Mouse (Mus musculus) CH12.LX (cell line): ENCODE results near the gene Lcat. TPM values are rescaled to one million over a fixed set of nuclear protein-coding genes. Genes with fewer than 3 reads are reported as not detected.
A peak's percentile ranks its signal among the peaks of the same experiment; 100 is the strongest.

Experiments
- DNase-seq: peaks from one replicate; pipeline ENCODE4 v3.0.0-alpha.2; 2013; ENCODE audit errors: extremely low read depth
- H3K27ac ChIP-seq: 2 replicates; pipeline ENCODE4 v1.5.1; 2012; ENCODE audit warnings: low read depth, mild to moderate bottlenecking, control low read depth, moderate library complexity; ENCODE audit not compliant: insufficient read depth
- H3K27me3 ChIP-seq: replicated peaks from 2 replicates; pipeline ENCODE3; 2012; ENCODE audit warnings: inconsistent platforms
- H3K36me3 ChIP-seq, 2 experiments: replicated peaks in 1 of 2; 2 replicates each; pipeline versions ENCODE3 to v1.6.1; 2012; ENCODE audit warnings: inconsistent platforms in 1 of 2, low read length in 1 of 2, mild to moderate bottlenecking in 1 of 2, mixed read lengths in 1 of 2, moderate library complexity in 1 of 2; ENCODE audit not compliant: control insufficient read depth in 1 of 2, insufficient read depth in 1 of 2
- H3K4me1 ChIP-seq, 2 experiments: 2 replicates each; pipeline ENCODE4 v1.6.1; 2012; ENCODE audit warnings: inconsistent platforms in 1 of 2, moderate library complexity in 1 of 2; ENCODE audit not compliant: insufficient read depth in 2 of 2, control insufficient read depth in 1 of 2
- H3K4me2 ChIP-seq: 2 replicates; pipeline ENCODE4 v1.6.1; 2012; ENCODE audit warnings: low read depth, mild to moderate bottlenecking, control low read depth; ENCODE audit not compliant: poor library complexity, insufficient read depth, severe bottlenecking
- H3K4me3 ChIP-seq, 3 experiments: fragments of 150-350 bp in 1 of 3; sonication (generic) in 1 of 3; replicated peaks in 1 of 3; 2 replicates each; pipeline versions ENCODE3 to v1.5.1; 2011 to 2012; ENCODE audit warnings: low read depth in 2 of 3, low read length in 2 of 3, mild to moderate bottlenecking in 2 of 3, moderate library complexity in 2 of 3, control low read depth in 1 of 3, improper control_type of control experiment in 1 of 3, inconsistent platforms in 1 of 3, mixed read lengths in 1 of 3; ENCODE audit not compliant: poor library complexity in 1 of 3
- H3K79me2 ChIP-seq: replicated peaks from 2 replicates; pipeline ENCODE4 v1.6.1; 2012; ENCODE audit warnings: mild to moderate bottlenecking, moderate library complexity; ENCODE audit not compliant: control insufficient read depth, poor library complexity, insufficient read depth, severe bottlenecking; ENCODE audit errors: extremely low read depth
- H3K9ac ChIP-seq: 2 replicates; pipeline ENCODE4 v1.6.1; 2012; ENCODE audit warnings: low read depth, mild to moderate bottlenecking, control low read depth, moderate library complexity; ENCODE audit not compliant: insufficient read depth
- H3K9me3 ChIP-seq: replicated peaks from 2 replicates; pipeline ENCODE3; 2012; ENCODE audit warnings: low read length, inconsistent platforms, mixed read lengths
- BHLHE40 ChIP-seq: IDR thresholded peaks from 2 replicates; pipeline ENCODE4 v1.6.1; 2011; ENCODE audit warnings: mild to moderate bottlenecking, low read depth, low read length, improper control_type of control experiment
- CTCF ChIP-seq, 2 experiments: IDR thresholded peaks in 1 of 2; conservative IDR thresholded peaks in 1 of 2; 2 replicates each; pipeline ENCODE4 v1.5.1; 2011 to 2012; ENCODE audit warnings: low read depth in 2 of 2, low read length in 2 of 2, improper control_type of control experiment in 1 of 2, inconsistent platforms in 1 of 2, mild to moderate bottlenecking in 1 of 2, moderate library complexity in 1 of 2
- E2F4 ChIP-seq: IDR thresholded peaks from 2 replicates; pipeline ENCODE4 v1.6.1; 2011; ENCODE audit warnings: low read depth, low read length, improper control_type of control experiment; ENCODE audit not compliant: insufficient replicate concordance
- ELF1 ChIP-seq: IDR thresholded peaks from 2 replicates; pipeline ENCODE4 v1.6.1; 2014; ENCODE audit warnings: low read depth, mild to moderate bottlenecking, inconsistent platforms, low read length, improper control_type of control experiment
- IRF4 ChIP-seq: IDR thresholded peaks from 2 replicates; pipeline ENCODE4 v1.6.1; 2014; ENCODE audit warnings: low read depth, mild to moderate bottlenecking, inconsistent platforms, low read length, improper control_type of control experiment
- JUN ChIP-seq: IDR thresholded peaks from 2 replicates; pipeline ENCODE4 v1.6.1; 2011; ENCODE audit warnings: low read depth, mild to moderate bottlenecking, low read length, improper control_type of control experiment, moderate library complexity; ENCODE audit not compliant: insufficient read depth
- JUND ChIP-seq: conservative IDR thresholded peaks from 2 replicates; pipeline ENCODE4 v1.6.1; 2011; ENCODE audit warnings: low read depth, low read length, improper control_type of control experiment
- MAFK ChIP-seq: IDR thresholded peaks from 2 replicates; pipeline ENCODE4 v1.6.1; 2011; ENCODE audit warnings: low read length, improper control_type of control experiment; ENCODE audit not compliant: insufficient replicate concordance
- MAZ ChIP-seq: IDR thresholded peaks from 2 replicates; pipeline ENCODE4 v1.6.1; 2012; ENCODE audit warnings: low read depth, mild to moderate bottlenecking, inconsistent platforms, low read length, improper control_type of control experiment, moderate library complexity
- MEF2A ChIP-seq: IDR thresholded peaks from 2 replicates; pipeline ENCODE4 v1.6.1; 2014; ENCODE audit warnings: low read depth, mild to moderate bottlenecking, inconsistent platforms, low read length, improper control_type of control experiment, borderline replicate concordance
- MYC ChIP-seq: IDR thresholded peaks from 2 replicates; pipeline ENCODE4 v1.6.1; 2011; ENCODE audit warnings: low read depth, mild to moderate bottlenecking, improper control_type of control experiment, low read length
- NELFE ChIP-seq: IDR thresholded peaks from 2 replicates; pipeline ENCODE4 v1.6.1; 2011; ENCODE audit warnings: low read depth, low read length, improper control_type of control experiment
- NRF1 ChIP-seq: IDR thresholded peaks from 2 replicates; pipeline ENCODE4 v1.6.1; 2014; ENCODE audit warnings: low read depth, mild to moderate bottlenecking, inconsistent platforms, low read length, improper control_type of control experiment, moderate library complexity
- PAX5 ChIP-seq: IDR thresholded peaks from 2 replicates; pipeline ENCODE4 v1.6.1; 2012; ENCODE audit warnings: low read length, inconsistent platforms, mixed read lengths
- POLR2A ChIP-seq: IDR thresholded peaks from 2 replicates; pipeline ENCODE4 v1.6.1; 2011; ENCODE audit warnings: low read depth, mild to moderate bottlenecking, improper control_type of control experiment, low read length
- POLR2AphosphoS2 ChIP-seq: IDR thresholded peaks from 2 replicates; pipeline ENCODE4 v1.6.1; 2011; ENCODE audit warnings: low read depth, low read length, improper control_type of control experiment
- RCOR1 ChIP-seq: conservative IDR thresholded peaks from 2 replicates; pipeline ENCODE4 v1.6.1; 2012; ENCODE audit warnings: low read depth, mild to moderate bottlenecking, inconsistent platforms, low read length, improper control_type of control experiment
- TBP ChIP-seq: conservative IDR thresholded peaks from 2 replicates; pipeline ENCODE4 v1.6.1; 2011; ENCODE audit warnings: low read depth, low read length, improper control_type of control experiment
- TCF12 ChIP-seq: IDR thresholded peaks from 2 replicates; pipeline ENCODE4 v1.6.1; 2014; ENCODE audit warnings: low read depth, mild to moderate bottlenecking, inconsistent platforms, low read length, improper control_type of control experiment
- USF1 ChIP-seq: IDR thresholded peaks from 2 replicates; pipeline ENCODE4 v1.6.1; 2014; ENCODE audit warnings: low read depth, mild to moderate bottlenecking, inconsistent platforms, low read length, improper control_type of control experiment
- ZC3H11A ChIP-seq: IDR thresholded peaks from 2 replicates; pipeline ENCODE4 v1.6.1; 2012; ENCODE audit warnings: low read depth, mild to moderate bottlenecking, inconsistent platforms, low read length, improper control_type of control experiment
- ZMIZ1 ChIP-seq: IDR thresholded peaks from 2 replicates; pipeline ENCODE4 v1.6.1; 2012; ENCODE audit warnings: low read depth, mild to moderate bottlenecking, inconsistent platforms, low read length, improper control_type of control experiment
- dilution Hi-C: fragments of 300-500 bp; cut with MboI; formaldehyde crosslinking; loops from 2 replicates; pipeline ENCODE4 v1.14.3; 2020; ENCODE audit warnings: low sequenced_read_pairs; ENCODE audit not compliant: extremely low pct_unique_long_range_greater_than_20kb, extremely low pct_ligation_motif_present
- in situ Hi-C: fragments of 300-500 bp; cut with MboI; formaldehyde crosslinking; loops from 3 replicates; pipeline ENCODE4 v1.14.3; 2019; ENCODE audit warnings: low sequenced_read_pairs, low pct_ligation_motif_present, low pct_unique_long_range_greater_than_20kb, mixed read lengths
- polyA plus RNA-seq: library from polyadenylated mRNA; unstranded; fragments of >175 nt; gene quantifications from 2 replicates; pipeline ENCODE4 v1.2.1, GENCODE M21; 2012; ENCODE audit warnings: low read depth; ENCODE audit not compliant: insufficient read length
- total RNA-seq, 2 experiments: library from RNA; depleted of rRNA; stranded (reverse); fragments of 300-350 nt in 1 of 2; fragments of >200 nt in 1 of 2; gene quantifications; 2 replicates each; pipeline ENCODE4 v1.2.3; 2012 to 2014

The Lcat gene
- total and polyA plus RNA-seq, 3 experiments = 0.17 to 0.34 TPM; not detected in 1

DNA sequence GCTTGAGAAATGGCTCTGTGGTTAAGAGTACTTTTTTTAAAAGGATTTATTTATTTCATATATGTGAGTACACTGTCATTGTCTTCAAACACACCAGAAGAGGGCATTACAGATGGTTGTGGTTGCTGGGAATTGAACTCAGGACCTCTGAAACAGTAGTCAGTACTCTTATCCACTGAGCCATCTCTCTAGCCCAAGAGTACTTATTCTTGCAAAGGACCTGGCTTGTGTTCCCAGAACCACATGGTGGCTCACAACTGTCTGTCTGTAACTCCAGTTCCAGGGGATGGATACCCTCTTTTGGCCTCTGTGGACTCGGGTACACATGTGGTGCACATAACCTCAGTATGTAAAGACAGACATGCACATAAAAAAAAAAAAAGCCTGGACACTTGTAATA lies 26.2 kb upstream of the Lcat start:
- in situ Hi-C loops (no loop called here), dilution Hi-C loops (no loop called here)
- Histone ChIP-seq H3K9me3 (no peaks in the 10 kb centered on the region), H3K36me3 (no peaks in the 10 kb centered on the region), H3K79me2 (no peaks in the 10 kb centered on the region), H3K9ac (no peak overlapping the region), H3K4me1 (peaks cover 6 to 10% of the 10 kb centered on the region in 2 experiments), H3K27ac (no peak overlapping the region), H3K27me3 (peaks cover 20% of the 10 kb centered on the region), H3K4me2 (no peak overlapping the region), H3K4me3 (no peak overlapping the region)
- no peak for DNase-seq
- TF ChIP-seq BHLHE40 (no peak), IRF4 (no peak), POLR2AphosphoS2 (no peak), MEF2A (no peak), PAX5 (no peak), ZMIZ1 (no peak), TBP (peak; percentile 88), NRF1 (no peak)

DNA sequence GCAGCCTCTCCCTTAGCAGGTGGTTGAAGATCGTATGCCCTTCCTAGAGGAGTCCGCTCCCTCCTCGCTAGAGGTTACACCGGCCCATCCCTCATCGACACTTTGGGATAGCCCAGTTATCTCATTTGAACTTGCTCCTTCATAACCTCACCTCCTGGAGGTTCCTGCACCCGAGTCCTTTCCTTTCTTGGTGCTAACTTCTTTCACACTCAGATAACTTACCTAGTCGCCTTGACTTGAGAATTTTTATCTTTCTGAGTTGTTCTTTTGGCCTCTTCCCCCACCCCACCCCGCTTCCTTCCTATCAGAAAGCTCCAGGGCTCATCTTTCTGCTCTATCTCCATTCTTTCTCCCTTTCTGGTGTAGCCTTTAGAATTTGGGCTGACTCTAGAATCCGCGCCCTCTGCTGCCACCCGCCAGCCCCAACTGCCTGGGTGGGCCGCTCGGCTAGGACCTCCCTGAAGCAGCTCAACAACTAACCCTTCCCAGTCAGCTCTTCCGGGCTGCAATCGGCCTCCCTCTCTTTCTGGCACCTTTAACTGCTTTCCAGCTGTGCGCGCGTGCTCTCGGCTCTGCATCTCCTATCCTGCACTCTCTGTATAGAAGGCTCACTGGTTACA lies 23.6 kb upstream of the Lcat start:
- Histone ChIP-seq H3K27me3 (peaks cover 19% of the 10 kb centered on the region), H3K9ac (no peak overlapping the region), H3K79me2 (no peaks in the 10 kb centered on the region), H3K36me3 (no peaks in the 10 kb centered on the region), H3K4me2 (no peak overlapping the region), H3K4me3 (no peak overlapping the region), H3K27ac (no peak overlapping the region), H3K4me1 (peaks cover 6 to 12% of the 10 kb centered on the region in 2 experiments), H3K9me3 (no peaks in the 10 kb centered on the region)
- DNase-seq = no peak
- TF ChIP-seq USF1 (no peak), E2F4 (no peak), JUN (no peak), CTCF (conservative IDR thresholded peaks at IDR 0.05 in 1 of 2, IDR thresholded peaks at IDR 0.05 in 1 of 2; ENCODE audit: low read depth in 2 of 2, low read length in 2 of 2) (no peak), NELFE (no peak), JUND (no peak), MAFK (no peak), MAZ (no peak), POLR2A (no peak), ELF1 (no peak), TCF12 (no peak), ZC3H11A (no peak), MYC (no peak), ZMIZ1 (no peak), RCOR1 (no peak)
- dilution Hi-C loops (no loop called here), in situ Hi-C loops (no loop called here)
